Mouse (Mus musculus) kidney, postnatal 0 days (tissue): Measurements from ENCODE around the gene Tmem14a. TPM values are rescaled to one million over a fixed set of nuclear protein-coding genes. Genes with fewer than 3 reads are reported as not detected.
"Not testable (repeated sequence)": the region's sequence is repeated elsewhere in the genome, so short reads cannot be mapped to it uniquely, and the experiment has no call there.

Experiments
- ATAC-seq: fragments of 200-750 bp; cut with Nextera tagmentation; replicated peaks from 2 replicates; pipeline ENCODE4 v1.8.0; 2017; ENCODE audit warnings: low read depth, moderate number of reproducible peaks, moderate TSS enrichment, moderate library complexity; ENCODE audit not compliant: low FRiP score
- DNase-seq: peaks from one replicate; pipeline ENCODE4 v3.0.0-alpha.2; 2016; ENCODE audit warnings: low spot score
- H3K27ac ChIP-seq: fragments of 300-500 bp; sonication (generic); 2 replicates; pipeline ENCODE4 v1.5.1; 2014; ENCODE audit warnings: mild to moderate bottlenecking
- H3K27me3 ChIP-seq: fragments of 300-500 bp; sonication (generic); 2 replicates; pipeline ENCODE4 v1.6.1; 2014; ENCODE audit warnings: low read length, mixed read lengths; ENCODE audit not compliant: insufficient read depth
- H3K36me3 ChIP-seq: fragments of 300-500 bp; sonication (generic); 2 replicates; pipeline ENCODE4 v1.6.1; 2014; ENCODE audit warnings: low read length, mixed read lengths; ENCODE audit not compliant: insufficient read depth
- H3K4me1 ChIP-seq: fragments of 300-500 bp; sonication (generic); replicated peaks from 2 replicates; pipeline ENCODE4 v1.6.1; 2014; ENCODE audit warnings: antibody characterized with exemption, low read length, mixed read lengths; ENCODE audit not compliant: insufficient read depth
- H3K4me2 ChIP-seq: fragments of 300-500 bp; sonication (generic); 2 replicates; pipeline ENCODE4 v1.6.1; 2014; ENCODE audit warnings: mild to moderate bottlenecking, low read length, moderate library complexity, mixed read lengths
- H3K4me3 ChIP-seq: fragments of 300-500 bp; sonication (generic); replicated peaks from 2 replicates; pipeline ENCODE4 v1.5.1; 2014; ENCODE audit warnings: low read depth, low read length
- H3K9ac ChIP-seq: fragments of 300-500 bp; sonication (generic); 2 replicates; pipeline ENCODE4 v1.6.1; 2014; ENCODE audit warnings: low read depth, low read length
- H3K9me3 ChIP-seq: fragments of 300-500 bp; sonication (generic); replicated peaks from 2 replicates; pipeline ENCODE4 v1.6.1; 2016; ENCODE audit warnings: low read length, inconsistent platforms, mixed read lengths
- CTCF ChIP-seq: IDR thresholded peaks from 2 replicates; pipeline ENCODE4 v1.5.1; 2016; ENCODE audit warnings: antibody characterized with exemption, low read depth, mild to moderate bottlenecking, moderate library complexity
- whole genome bisulfite sequencing: fragments of 180-500 bp; shearing (Covaris S2); extraction: QIAGEN DNeasy Blood & Tissue Kit; methylation state at CpG from one replicate; pipeline ENCODE4 v1.1.7; 2014; 5-methylcytosine and 5-hydroxymethylcytosine counted together
- polyA plus RNA-seq: library from polyadenylated mRNA; unstranded; fragments of >200 nt; fragmentation: Nextera tagmentation; extraction: Ambion mirVana; gene quantifications from 2 replicates; pipeline ENCODE4 v1.2.1, GENCODE M21; 2015

Tmem14a gene
- polyA plus RNA-seq, 1 experiment from 2014 or later = 14.1 TPM

GRCm38 (mm10) chr1:21263986-21264385 is 45.6 kb downstream of the Tmem14a start:
- no peak for DNase-seq
- WGBS = 84% methylated on average over 4 of the region's 4 CpGs

DNA sequence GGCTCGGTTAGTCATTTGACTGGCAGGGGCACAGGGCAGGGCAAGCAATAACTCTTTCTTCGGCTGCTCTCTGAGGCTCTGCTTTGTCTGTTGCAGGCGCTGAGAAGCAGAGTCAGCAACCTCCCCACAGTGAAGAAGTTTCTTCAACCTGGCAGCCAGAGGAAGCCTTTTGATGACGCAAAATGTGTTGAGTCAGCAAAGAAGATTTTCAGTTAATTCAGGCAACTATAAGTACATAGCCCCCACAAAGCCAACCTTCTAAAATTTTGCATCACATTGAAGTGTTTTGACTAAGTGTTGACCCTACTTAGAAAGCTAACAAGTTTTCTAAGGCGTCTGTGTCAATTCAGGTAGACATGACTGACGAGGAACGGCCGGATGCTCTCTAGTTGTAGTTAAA is 46.4 kb downstream of the Tmem14a start:
- H3K36me3 ChIP-seq = no peaks in the 10 kb centered on the region
- H3K9me3 ChIP-seq = no peaks in the 10 kb centered on the region
- ATAC-seq (no peak), DNase-seq (no peak)
- H3K4me3 ChIP-seq = no peak overlapping the region
- TF ChIP-seq CTCF = no peak
- no peak overlapping the region for H3K27ac ChIP-seq
- H3K9ac ChIP-seq = no peak overlapping the region
- no peak overlapping the region for H3K4me2 ChIP-seq
- 72% methylated on average over 8 of the region's 8 CpGs for WGBS
- no peaks in the 10 kb centered on the region for H3K4me1 ChIP-seq
- H3K27me3 ChIP-seq = no peaks in the 10 kb centered on the region

More at GRCm38 (mm10) chr1:21263986-21264385, 45.6 kb downstream of the Tmem14a start:
- no peaks in the 10 kb centered on the region for H3K27me3 ChIP-seq
- H3K9ac ChIP-seq = no peak overlapping the region
- no peaks in the 10 kb centered on the region for H3K9me3 ChIP-seq
- no peak for TF ChIP-seq CTCF
- no peaks in the 10 kb centered on the region for H3K36me3 ChIP-seq
- no peak overlapping the region for H3K4me2 ChIP-seq
- no peaks in the 10 kb centered on the region for H3K4me1 ChIP-seq
- H3K4me3 ChIP-seq = no peak overlapping the region
- no peak overlapping the region for H3K27ac ChIP-seq
- ATAC-seq = no peak

DNA sequence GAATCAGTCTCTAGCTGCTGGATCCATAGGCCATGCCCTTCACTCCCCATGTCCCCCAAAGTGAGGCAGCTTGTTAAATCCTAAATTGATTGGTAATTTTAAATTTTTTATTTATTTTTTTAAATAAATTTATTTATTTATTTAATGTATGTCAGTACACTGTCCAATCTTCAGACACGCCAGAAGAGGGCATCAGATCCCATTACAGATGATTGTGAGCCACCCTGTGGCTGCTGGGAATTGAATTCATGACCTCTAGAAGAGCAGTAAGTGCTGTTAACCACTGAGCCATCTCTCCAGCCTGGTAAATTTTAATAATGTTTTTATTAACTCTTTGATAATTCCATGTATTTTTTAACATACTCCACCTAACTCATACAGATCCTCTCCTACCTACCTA is 48.4 kb downstream of the Tmem14a start:
- ATAC-seq = no peak
- DNase-seq = no peak
- H3K4me2 ChIP-seq = no peak overlapping the region
- H3K9ac ChIP-seq = no peak overlapping the region
- no peak overlapping the region for H3K27ac ChIP-seq
- no peaks in the 10 kb centered on the region for H3K36me3 ChIP-seq
- H3K9me3 ChIP-seq = no peaks in the 10 kb centered on the region
- H3K4me1 ChIP-seq = no peaks in the 10 kb centered on the region
- TF ChIP-seq CTCF = peak; percentile 20; the same call in 1 of the 2 replicates
- no peak overlapping the region for H3K4me3 ChIP-seq
- WGBS = 83% methylated on average over 1 of the region's 1 CpGs
- no peaks in the 10 kb centered on the region for H3K27me3 ChIP-seq

GRCm38 (mm10) chr1:21267466-21267865 is 49.1 kb downstream of the Tmem14a start:
- H3K9ac ChIP-seq, DNase-seq, H3K36me3 ChIP-seq, H3K4me2 ChIP-seq, H3K4me1 ChIP-seq, H3K27me3 ChIP-seq, H3K9me3 ChIP-seq, H3K4me3 ChIP-seq, H3K27ac ChIP-seq, ATAC-seq: not testable (repeated sequence)
- 91% methylated on average over 5 of the region's 7 CpGs for WGBS

DNA sequence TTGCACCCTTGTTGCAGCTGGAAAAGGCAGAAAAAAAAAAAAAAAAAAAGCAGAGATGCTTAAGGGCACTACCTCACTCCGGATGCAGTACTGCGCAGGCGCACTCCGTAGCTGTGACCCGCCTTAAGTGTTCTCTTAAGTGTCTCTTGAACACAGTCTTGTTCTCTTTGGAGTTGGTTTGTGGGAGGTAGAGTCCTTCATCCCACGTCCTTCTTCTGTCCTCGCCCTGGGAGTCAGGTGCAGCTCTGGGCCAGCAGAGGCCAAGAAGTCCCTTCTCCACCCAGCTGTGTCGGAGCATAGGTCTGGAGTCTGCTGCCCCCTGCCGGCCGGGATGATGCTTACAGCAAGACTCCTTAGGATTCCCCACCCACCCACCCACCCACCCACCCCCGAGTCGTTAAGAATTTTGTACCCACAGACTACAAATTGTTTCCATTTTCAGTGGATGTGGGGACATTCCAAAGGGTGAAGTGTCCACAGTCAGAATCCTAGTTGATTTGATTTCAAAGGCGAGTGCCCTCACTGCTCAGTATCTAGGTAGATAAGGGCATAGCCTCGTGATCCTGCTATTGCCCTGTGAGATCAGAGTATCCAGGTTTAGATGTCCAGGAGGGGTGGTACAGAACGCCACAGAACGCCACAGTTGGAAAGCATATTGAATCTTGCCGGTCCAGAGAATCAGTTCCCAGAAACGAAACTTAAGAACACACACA is 53.1 kb downstream of the Tmem14a start:
- Histone ChIP-seq H3K9ac (no peak overlapping the region), H3K4me3 (peak overlapping the region; percentile 24), H3K4me1 (no peaks in the 10 kb centered on the region), H3K27ac (no peak overlapping the region), H3K4me2 (peak overlapping the region; percentile 58), H3K27me3 (no peaks in the 10 kb centered on the region), H3K9me3 (no peaks in the 10 kb centered on the region), H3K36me3 (no peaks in the 10 kb centered on the region)
- DNase-seq (peak; percentile 78), ATAC-seq (peak; percentile 83)
- TF ChIP-seq CTCF = peak; percentile 72
- WGBS = 19% methylated on average over 18 of the region's 18 CpGs

DNA sequence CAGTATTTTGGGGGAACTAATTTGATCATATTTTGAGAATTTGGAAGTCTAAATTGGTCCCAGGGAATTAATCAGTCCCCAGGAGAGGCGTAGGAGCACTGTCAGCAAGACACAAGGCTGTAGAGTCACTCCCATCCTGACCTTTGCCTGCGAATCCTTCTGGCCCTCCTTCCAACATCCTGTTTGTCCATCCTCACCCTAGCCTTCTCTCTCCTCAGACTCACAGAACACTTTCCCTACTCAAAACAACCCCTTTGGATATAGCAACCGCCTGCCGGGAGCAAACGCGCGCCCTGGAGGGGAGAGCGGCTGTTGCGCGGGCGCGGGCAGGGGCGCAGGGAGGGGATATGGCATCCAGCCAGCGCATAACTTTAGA is 53.7 kb downstream of the Tmem14a start:
- 0 out of 2 replicates have a peak, but pooled peaks have one; percentile 22 for TF ChIP-seq CTCF
- no peaks in the 10 kb centered on the region for H3K27me3 ChIP-seq
- no peaks in the 10 kb centered on the region for H3K9me3 ChIP-seq
- DNase-seq (peak; percentile 35), ATAC-seq (no peak)
- no peaks in the 10 kb centered on the region for H3K4me1 ChIP-seq
- no peak overlapping the region for H3K9ac ChIP-seq
- no peaks in the 10 kb centered on the region for H3K36me3 ChIP-seq
- H3K27ac ChIP-seq = no peak overlapping the region
- WGBS = 18% methylated on average over 14 of the region's 14 CpGs
- H3K4me3 ChIP-seq = peak overlapping the region; percentile 24
- H3K4me2 ChIP-seq = peak overlapping the region; percentile 58

DNA sequence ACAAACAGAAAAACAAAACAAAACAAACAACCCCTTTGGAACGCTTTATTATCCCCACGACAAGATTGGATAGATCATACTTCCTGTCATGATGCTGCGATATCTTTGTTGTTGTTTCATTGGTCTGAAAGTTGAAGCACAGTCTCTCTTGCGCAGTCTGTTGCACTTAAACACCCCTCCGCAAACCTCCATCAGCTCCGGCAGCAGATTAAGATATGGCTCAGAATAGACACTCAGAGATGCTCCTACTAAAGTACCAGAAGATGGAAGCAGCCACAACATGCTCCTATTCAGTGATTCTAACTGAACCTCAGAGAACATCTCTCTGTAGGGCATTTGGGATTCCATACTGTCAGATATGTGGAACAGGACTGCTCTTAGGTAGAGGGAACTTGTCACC is 54.7 kb downstream of the Tmem14a start:
- WGBS = 85% methylated on average over 6 of the region's 6 CpGs
- H3K4me1 ChIP-seq = no peaks in the 10 kb centered on the region
- no peak overlapping the region for H3K27ac ChIP-seq
- TF ChIP-seq CTCF = no peak
- no peak overlapping the region for H3K4me2 ChIP-seq
- H3K9me3 ChIP-seq = no peaks in the 10 kb centered on the region
- H3K9ac ChIP-seq = no peak overlapping the region
- no peaks in the 10 kb centered on the region for H3K27me3 ChIP-seq
- no peaks in the 10 kb centered on the region for H3K36me3 ChIP-seq
- H3K4me3 ChIP-seq = no peak overlapping the region
- no peak for DNase-seq
- ATAC-seq = no peak
